Mouse (Mus musculus) midbrain, embryonic 16.5 days (tissue): ENCODE data around the gene Dgkz. TPM values are rescaled to one million over a fixed set of nuclear protein-coding genes. Genes with fewer than 3 reads are reported as not detected.

Experiments
- ATAC-seq: fragments of 200-750 bp; cut with Nextera tagmentation; 2 replicates; pipeline ENCODE4 v1.8.0; 2017; ENCODE audit warnings: moderate TSS enrichment
- H3K27ac ChIP-seq: fragments of 300-500 bp; sonication (generic); 2 replicates; pipeline ENCODE4 v1.5.1; 2014; ENCODE audit warnings: mild to moderate bottlenecking, low read length, mixed read lengths
- H3K27me3 ChIP-seq: fragments of 300-500 bp; sonication (generic); 2 replicates; pipeline ENCODE4 v1.6.1; 2014; ENCODE audit warnings: low read depth, low read length, mixed read lengths; ENCODE audit not compliant: control insufficient read depth, insufficient read depth
- H3K36me3 ChIP-seq: fragments of 300-500 bp; sonication (generic); 2 replicates; pipeline ENCODE4 v1.6.1; 2014; ENCODE audit warnings: mild to moderate bottlenecking, low read length, moderate library complexity, mixed read lengths; ENCODE audit not compliant: control insufficient read depth, insufficient read depth
- H3K4me1 ChIP-seq: fragments of 300-500 bp; sonication (generic); 2 replicates; pipeline ENCODE4 v1.6.1; 2014; ENCODE audit warnings: mild to moderate bottlenecking, low read length, mixed read lengths; ENCODE audit not compliant: control insufficient read depth, insufficient read depth
- H3K4me2 ChIP-seq: fragments of 300-500 bp; sonication (generic); 2 replicates; pipeline ENCODE4 v1.6.1; 2014; ENCODE audit warnings: mild to moderate bottlenecking, low read length, mixed read lengths
- H3K4me3 ChIP-seq: fragments of 300-500 bp; sonication (generic); 2 replicates; pipeline ENCODE4 v1.5.1; 2014; ENCODE audit warnings: low read depth, mild to moderate bottlenecking, low read length, moderate library complexity, mixed read lengths
- H3K9ac ChIP-seq: fragments of 300-500 bp; sonication (generic); 2 replicates; pipeline ENCODE4 v1.6.1; 2014; ENCODE audit warnings: low read depth, low read length, mixed read lengths
- H3K9me3 ChIP-seq: fragments of 300-500 bp; sonication (generic); replicated peaks from 2 replicates; pipeline ENCODE4 v1.6.1; 2014; ENCODE audit warnings: mild to moderate bottlenecking, low read length, mixed read lengths; ENCODE audit not compliant: control insufficient read depth, poor library complexity, severe bottlenecking
- WGBS: fragments of 180-500 bp; shearing (Covaris S2); extraction: QIAGEN DNeasy Blood & Tissue Kit; methylation state at CpG from one replicate; pipeline ENCODE4 v1.1.7; 2014; 5-methylcytosine and 5-hydroxymethylcytosine counted together
- polyA plus RNA-seq: library from polyadenylated mRNA; unstranded; fragments of >200 nt; fragmentation: Nextera tagmentation; extraction: Ambion mirVana; gene quantifications from 2 replicates; pipeline ENCODE4 v1.2.1, GENCODE M21; 2015

Dgkz gene
- polyA plus RNA-seq, 1 experiment from 2014 or later = 33.3 TPM

DNA sequence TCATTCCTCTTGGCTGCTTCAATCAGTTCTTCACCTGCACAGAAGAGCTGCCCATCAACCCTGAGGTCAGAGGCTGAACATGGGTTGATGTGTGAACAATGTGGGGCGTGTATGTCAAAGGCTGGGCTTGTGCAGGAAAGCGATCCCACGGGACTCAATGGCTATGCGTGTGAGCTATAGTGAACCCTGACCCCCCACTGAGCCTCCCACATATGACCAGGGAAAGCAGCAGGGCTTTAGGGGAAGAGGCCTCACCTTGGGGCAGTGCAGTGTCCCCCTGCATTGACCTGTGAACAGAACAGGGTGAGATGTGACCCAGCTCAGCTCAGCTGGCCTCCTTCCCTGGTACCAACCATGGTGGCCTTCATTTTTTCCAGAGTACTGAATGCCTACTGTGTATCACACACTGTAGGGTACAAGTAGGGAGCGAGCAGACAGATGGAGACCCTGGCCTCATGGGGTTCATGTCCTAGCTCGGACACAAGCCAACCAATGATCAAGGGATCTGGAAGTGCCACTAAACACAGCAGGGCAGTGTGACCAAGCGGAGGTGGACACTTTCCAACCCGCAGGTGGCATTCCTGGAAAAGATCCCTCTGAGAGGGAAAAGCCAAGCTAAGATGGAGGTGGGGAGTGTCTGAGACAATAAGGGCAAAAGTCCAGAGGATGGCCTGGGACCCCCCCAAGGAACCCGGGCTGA, 40.7 kb downstream of the Dgkz start:
- no peaks in the 10 kb centered on the region for H3K27me3 ChIP-seq
- no peak overlapping the region for H3K4me2 ChIP-seq
- WGBS = 88% methylated on average over 9 of the region's 9 CpGs
- no peaks in the 10 kb centered on the region for H3K9me3 ChIP-seq
- ATAC-seq = no peak
- no peak overlapping the region for H3K4me3 ChIP-seq
- peaks cover 16% of the 10 kb centered on the region for H3K4me1 ChIP-seq
- H3K9ac ChIP-seq = no peak overlapping the region
- no peak overlapping the region for H3K27ac ChIP-seq
- peaks cover 25% of the 10 kb centered on the region for H3K36me3 ChIP-seq

DNA sequence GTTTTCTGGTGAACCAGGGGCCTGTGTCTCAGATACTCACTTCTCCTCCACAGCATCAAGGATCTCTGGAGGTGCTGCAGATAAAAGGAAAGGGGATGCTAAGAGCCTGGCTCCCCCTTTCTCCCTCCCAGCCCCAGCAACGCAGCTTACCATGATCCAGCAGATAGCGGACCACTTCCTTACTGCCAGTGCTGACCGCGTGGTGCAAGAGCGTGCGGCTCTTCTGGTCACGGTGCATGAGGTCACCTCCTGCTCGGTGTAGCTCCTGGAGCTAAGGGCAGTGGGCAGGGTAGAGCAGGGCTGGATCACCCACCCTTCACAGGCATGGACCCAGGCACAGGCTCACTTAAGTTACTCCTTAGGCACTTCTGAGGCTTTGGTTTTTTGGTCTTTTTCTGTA, 41.6 kb downstream of the Dgkz start:
- no peak for ATAC-seq
- WGBS = 57% methylated on average over 8 of the region's 8 CpGs
- Histone ChIP-seq H3K9me3 (no peaks in the 10 kb centered on the region), H3K4me3 (no peak overlapping the region), H3K4me2 (no peak overlapping the region), H3K27me3 (no peaks in the 10 kb centered on the region), H3K27ac (no peak overlapping the region), H3K9ac (no peak overlapping the region), H3K4me1 (peaks cover 16% of the 10 kb centered on the region), H3K36me3 (peaks cover 19% of the 10 kb centered on the region)

GRCm38 (mm10) chr2:91933471-91933870, 42.2 kb downstream of the Dgkz start:
- no peak overlapping the region for H3K4me2 ChIP-seq
- no peaks in the 10 kb centered on the region for H3K9me3 ChIP-seq
- no peak overlapping the region for H3K27ac ChIP-seq
- peaks cover 16% of the 10 kb centered on the region for H3K4me1 ChIP-seq
- peaks cover 19% of the 10 kb centered on the region for H3K36me3 ChIP-seq
- ATAC-seq = no peak
- 32% methylated on average over 9 of the region's 9 CpGs for WGBS
- no peak overlapping the region for H3K9ac ChIP-seq
- H3K27me3 ChIP-seq = no peaks in the 10 kb centered on the region
- no peak overlapping the region for H3K4me3 ChIP-seq

GRCm38 (mm10) chr2:91932737-91933350, 42.8 kb downstream of the Dgkz start:
- no peak for ATAC-seq
- Histone ChIP-seq H3K27me3 (no peaks in the 10 kb centered on the region), H3K9me3 (no peaks in the 10 kb centered on the region), H3K4me1 (peaks cover 16% of the 10 kb centered on the region), H3K36me3 (peaks cover 14% of the 10 kb centered on the region), H3K4me2 (no peak overlapping the region), H3K27ac (no peak overlapping the region), H3K9ac (no peak overlapping the region), H3K4me3 (no peak overlapping the region)
- 22% methylated on average over 6 of the region's 6 CpGs for WGBS

DNA sequence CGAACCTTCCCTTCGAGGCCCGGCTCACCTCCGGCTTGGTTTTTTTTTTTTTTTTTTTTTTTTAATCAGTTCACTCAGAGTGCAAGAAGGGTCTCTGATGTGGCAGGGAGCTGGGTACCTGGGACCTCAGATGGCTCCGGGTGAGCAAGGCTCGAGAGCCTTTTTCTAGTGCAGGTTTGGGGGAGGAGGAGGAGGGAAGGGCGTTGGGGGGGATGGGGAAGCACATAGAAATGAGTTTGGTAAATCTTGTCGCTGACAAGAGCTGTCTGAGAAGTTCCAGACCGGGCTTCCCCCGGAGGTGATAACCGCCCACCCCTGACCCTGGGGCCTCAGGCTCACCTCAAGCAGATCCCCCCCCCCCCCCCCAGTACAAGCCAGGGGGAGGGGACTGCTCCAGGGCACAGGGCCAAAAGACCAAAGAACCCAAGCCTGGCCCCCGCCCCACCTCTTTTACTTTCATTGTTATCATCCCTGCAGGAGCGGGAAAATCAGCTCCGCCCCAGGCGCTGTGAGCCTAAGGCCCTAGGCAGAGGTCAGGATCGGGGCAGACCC, 43.4 kb downstream of the Dgkz start, which contains the start of gene Mdk:
Mdk (minus strand) TSS at position 138 of the 552 bp plus-strand sequence.
- H3K4me1 ChIP-seq = peaks cover 16% of the 10 kb centered on the region
- ATAC-seq = no peak
- peaks cover 8% of the 10 kb centered on the region for H3K36me3 ChIP-seq
- no peaks in the 10 kb centered on the region; the same call in 1 of the 2 replicates for H3K27me3 ChIP-seq
- peak within 1 kb of the TSS; percentile 70 for H3K9ac ChIP-seq
- H3K4me2 ChIP-seq = peak within 1 kb of the TSS; percentile 75
- H3K27ac ChIP-seq = peak within 1 kb of the TSS; percentile 67
- H3K9me3 ChIP-seq = no peaks in the 10 kb centered on the region
- peak within 1 kb of the TSS; percentile 50 for H3K4me3 ChIP-seq
- WGBS = 6% methylated on average over 16 of the region's 16 CpGs

- peak overlapping the region; percentile 75 for H3K4me2 ChIP-seq
- peak; percentile 46 for ATAC-seq
- peaks cover 16% of the 10 kb centered on the region for H3K4me1 ChIP-seq
- H3K9ac ChIP-seq = peak overlapping the region; percentile 70
- peaks cover 5% of the 10 kb centered on the region for H3K36me3 ChIP-seq
- peak overlapping the region; percentile 67 for H3K27ac ChIP-seq
- H3K4me3 ChIP-seq = peak overlapping the region; percentile 50
- H3K27me3 ChIP-seq = no peaks in the 10 kb centered on the region; the same call in 1 of the 2 replicates
- H3K9me3 ChIP-seq = no peaks in the 10 kb centered on the region
- WGBS = 1% methylated on average over 45 of the region's 50 CpGs
Observed at GRCm38 (mm10) chr2:91931328-91932159, 44.1 kb downstream of the Dgkz start.

DNA sequence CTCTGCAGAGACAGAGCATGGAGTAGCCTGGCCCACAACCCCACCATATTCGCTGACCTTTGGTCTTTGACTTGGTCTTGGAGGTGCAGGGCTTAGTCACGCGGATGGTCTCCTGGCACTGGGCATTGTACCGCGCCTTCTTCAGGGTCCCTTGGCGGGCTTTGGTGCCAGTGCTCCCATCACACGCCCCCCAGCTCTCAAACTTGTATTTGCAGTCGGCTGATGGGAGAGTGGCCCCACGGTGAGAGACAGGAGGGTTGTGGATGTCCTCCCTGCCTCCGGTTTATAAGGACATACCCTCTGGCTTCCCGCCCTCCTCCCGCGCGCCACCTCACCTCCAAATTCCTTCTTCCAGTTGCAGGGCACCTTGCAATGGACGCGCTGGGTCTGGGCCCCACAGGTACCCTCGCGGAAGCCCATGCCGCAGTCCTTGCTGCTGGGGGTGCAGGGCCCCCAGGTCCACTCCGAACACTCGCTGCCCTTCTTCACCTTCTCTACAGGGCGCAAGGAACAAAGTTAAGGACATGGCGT, 44.8 kb downstream of the Dgkz start:
- 0 out of 2 replicates have a peak, but pooled peaks have one; percentile 23 for ATAC-seq
- Histone ChIP-seq H3K4me3 (peak overlapping the region; percentile 50), H3K27me3 (no peaks in the 10 kb centered on the region; the same call in 1 of the 2 replicates), H3K27ac (peak overlapping the region; percentile 67), H3K9ac (peak overlapping the region; percentile 70), H3K4me1 (peaks cover 16% of the 10 kb centered on the region), H3K9me3 (no peaks in the 10 kb centered on the region), H3K36me3 (peaks cover under 1% of the 10 kb centered on the region), H3K4me2 (peak overlapping the region; percentile 75)
- 3% methylated on average over 23 of the region's 23 CpGs for WGBS

- H3K36me3 ChIP-seq = no peaks in the 10 kb centered on the region
- no peak overlapping the region for H3K27ac ChIP-seq
- no peak for ATAC-seq
- H3K4me1 ChIP-seq = peaks cover 16% of the 10 kb centered on the region
- H3K9ac ChIP-seq = no peak overlapping the region
- peak overlapping the region; percentile 50 for H3K4me3 ChIP-seq
- peak overlapping the region; percentile 75 for H3K4me2 ChIP-seq
- 5% methylated on average over 12 of the region's 12 CpGs for WGBS
- H3K9me3 ChIP-seq = no peaks in the 10 kb centered on the region
- H3K27me3 ChIP-seq = peaks cover 1% of the 10 kb centered on the region; the same call in 1 of the 2 replicates
Observed at GRCm38 (mm10) chr2:91929936-91930335, 45.7 kb downstream of the Dgkz start.
